Mouse (Mus musculus) G1E (cell line): ENCODE data around the gene Nmur1. TPM values are rescaled to one million over a fixed set of nuclear protein-coding genes. Genes with fewer than 3 reads are reported as not detected.

ENCODE experiments used
- ATAC-seq: 2 replicates; pipeline ENCODE4 v1.8.0; 2016; ENCODE audit warnings: mild to moderate bottlenecking; ENCODE audit not compliant: insufficient number of reproducible peaks, poor library complexity, low FRiP score, severe bottlenecking; ENCODE audit errors: extremely low read depth
- DNase-seq: peaks from one replicate; pipeline ENCODE4 v3.0.0; 2012; ENCODE audit warnings: low spot score
- H3K27me3 ChIP-seq: 2 replicates; pipeline ENCODE4 v1.6.1; 2012; ENCODE audit warnings: mild to moderate bottlenecking, low read length, inconsistent platforms; ENCODE audit not compliant: insufficient read depth
- H3K36me3 ChIP-seq: replicated peaks from 2 replicates; pipeline ENCODE3; 2012; ENCODE audit warnings: mild to moderate bottlenecking, inconsistent platforms
- H3K4me1 ChIP-seq: 2 replicates; pipeline ENCODE4 v1.6.1; 2012; ENCODE audit warnings: low read depth, low read length, inconsistent platforms, mixed read lengths; ENCODE audit not compliant: insufficient read depth
- H3K4me3 ChIP-seq: 2 replicates; pipeline ENCODE4 v1.5.1; 2012; ENCODE audit warnings: low read depth, mild to moderate bottlenecking, inconsistent platforms, low read length, moderate library complexity, mixed read lengths
- H3K9me3 ChIP-seq: replicated peaks from 2 replicates; pipeline ENCODE4 v1.6.1; 2012; ENCODE audit warnings: inconsistent platforms
- CTCF ChIP-seq: IDR thresholded peaks from 2 replicates; pipeline ENCODE4 v1.5.1; 2012; ENCODE audit warnings: low read depth, low read length, inconsistent platforms, mixed read lengths
- GATA1 ChIP-seq: IDR thresholded peaks from 2 replicates; pipeline ENCODE4 v1.6.1; 2012; ENCODE audit warnings: borderline replicate concordance, low read length, inconsistent platforms, mixed read lengths
- GATA2 ChIP-seq: IDR thresholded peaks from 2 replicates; pipeline ENCODE4 v1.6.1; 2012; ENCODE audit warnings: low read depth, low read length, inconsistent platforms, borderline replicate concordance
- POLR2AphosphoS5 ChIP-seq: IDR thresholded peaks from 2 replicates; pipeline ENCODE4 v1.6.1; 2012; ENCODE audit warnings: low read depth, low read length, inconsistent platforms; ENCODE audit not compliant: insufficient replicate concordance
- TAL1 ChIP-seq: conservative IDR thresholded peaks from 2 replicates; pipeline ENCODE4 v1.6.1; 2012; ENCODE audit warnings: low read depth, low read length, inconsistent platforms, mixed read lengths
- polyA plus RNA-seq: library from polyadenylated mRNA; stranded (reverse); fragments of >175 nt; gene quantifications from 2 replicates; pipeline ENCODE4 v1.2.3, GENCODE M21; 2012
- total RNA-seq, 2 experiments: library from RNA; stranded (forward) in 1 of 2; stranded (reverse) in 1 of 2; fragments of 200-1000 nt in 1 of 2; fragments of >200 nt in 1 of 2; fragmentation: Nextera tagmentation in 1 of 2; gene quantifications; 2 replicates each; pipeline ENCODE4 v1.2.3; 2014 to 2017

Gene Nmur1
- total and polyA plus RNA-seq, 3 experiments, result not detected

- Histone ChIP-seq H3K4me1 (peaks cover 11% of the 10 kb centered on the region), H3K4me3 (no peak overlapping the region), H3K27me3 (peaks cover 37% of the 10 kb centered on the region), H3K9me3 (no peaks in the 10 kb centered on the region), H3K36me3 (no peaks in the 10 kb centered on the region)
- ATAC-seq (no peak), DNase-seq (no peak)
- TF ChIP-seq CTCF, result no peak
- TF ChIP-seq GATA1, result no peak
- no peak for TF ChIP-seq GATA2
- no peak for TF ChIP-seq TAL1
- TF ChIP-seq POLR2AphosphoS5, result no peak
Observed at GRCm38 (mm10) chr1:86415144-86415543, 10.9 kb downstream of the Nmur1 start.

GRCm38 (mm10) chr1:86414715-86415114 lies 11.3 kb downstream of the Nmur1 start:
- no peak for DNase-seq
- TF ChIP-seq GATA2 (no peak), POLR2AphosphoS5 (no peak), GATA1 (no peak), CTCF (no peak)

GRCm38 (mm10) chr1:86409476-86409875 lies 16.6 kb downstream of the Nmur1 start:
- Histone ChIP-seq H3K4me3 (no peak overlapping the region), H3K27me3 (peaks cover 31% of the 10 kb centered on the region), H3K36me3 (no peaks in the 10 kb centered on the region), H3K9me3 (peaks cover 5% of the 10 kb centered on the region), H3K4me1 (peaks cover 8% of the 10 kb centered on the region)
- no peak for ATAC-seq
- TF ChIP-seq CTCF, result no peak
- TF ChIP-seq GATA2, result no peak
- TF ChIP-seq GATA1, result no peak
- TF ChIP-seq TAL1, result no peak
- TF ChIP-seq POLR2AphosphoS5, result no peak
- no peak for DNase-seq

More at GRCm38 (mm10) chr1:86414715-86415114, 11.3 kb downstream of the Nmur1 start:
- H3K4me3 ChIP-seq, result no peak overlapping the region
- H3K4me1 ChIP-seq, result peaks cover 11% of the 10 kb centered on the region
- H3K36me3 ChIP-seq, result no peaks in the 10 kb centered on the region
- H3K27me3 ChIP-seq, result peaks cover 37% of the 10 kb centered on the region
- ATAC-seq, result no peak
- no peaks in the 10 kb centered on the region for H3K9me3 ChIP-seq

- TF ChIP-seq TAL1, result no peak
- no peak for TF ChIP-seq GATA2
- no peak for TF ChIP-seq POLR2AphosphoS5
- Histone ChIP-seq H3K36me3 (no peaks in the 10 kb centered on the region), H3K27me3 (peaks cover 24% of the 10 kb centered on the region), H3K9me3 (peaks cover 5% of the 10 kb centered on the region), H3K4me3 (no peak overlapping the region), H3K4me1 (peaks cover 5% of the 10 kb centered on the region; the same call in 1 of the 2 replicates)
- DNase-seq, result no peak
- no peak for ATAC-seq
Observed at GRCm38 (mm10) chr1:86408515-86408914, 17.5 kb downstream of the Nmur1 start.

- Histone ChIP-seq H3K36me3 (no peaks in the 10 kb centered on the region), H3K4me1 (peaks cover 5% of the 10 kb centered on the region; the same call in 1 of the 2 replicates), H3K4me3 (no peak overlapping the region), H3K27me3 (peaks cover 27% of the 10 kb centered on the region), H3K9me3 (peaks cover 5% of the 10 kb centered on the region)
- no peak for TF ChIP-seq GATA1
- TF ChIP-seq CTCF, result no peak
- no peak for TF ChIP-seq GATA2
- TF ChIP-seq POLR2AphosphoS5, result no peak
- no peak for TF ChIP-seq TAL1
- ATAC-seq (no peak), DNase-seq (no peak)
Observed at GRCm38 (mm10) chr1:86406914-86407313, 19.1 kb downstream of the Nmur1 start.

- ATAC-seq (no peak), DNase-seq (no peak)
- peaks cover 24% of the 10 kb centered on the region for H3K27me3 ChIP-seq
- no peak overlapping the region for H3K4me3 ChIP-seq
- H3K4me1 ChIP-seq, result peaks cover 5% of the 10 kb centered on the region; the same call in 1 of the 2 replicates
- H3K36me3 ChIP-seq, result no peaks in the 10 kb centered on the region
- TF ChIP-seq CTCF, result no peak
- TF ChIP-seq GATA2, result no peak
- TF ChIP-seq POLR2AphosphoS5, result no peak
- TF ChIP-seq GATA1, result no peak
- TF ChIP-seq TAL1, result no peak
- peaks cover 5% of the 10 kb centered on the region for H3K9me3 ChIP-seq
Observed at GRCm38 (mm10) chr1:86406313-86406712, 19.7 kb downstream of the Nmur1 start.

GRCm38 (mm10) chr1:86404834-86405233 lies 21.2 kb downstream of the Nmur1 start:
- TF ChIP-seq POLR2AphosphoS5 (no peak), CTCF (peak; percentile 86)
- Histone ChIP-seq H3K4me1 (peaks cover 19% of the 10 kb centered on the region), H3K9me3 (peaks cover 5% of the 10 kb centered on the region), H3K27me3 (peaks cover 19% of the 10 kb centered on the region), H3K4me3 (no peak overlapping the region), H3K36me3 (no peaks in the 10 kb centered on the region)
- DNase-seq, result no peak
- no peak for ATAC-seq
